Mouse (Mus musculus) stomach, embryonic 16.5 days (tissue): ENCODE results near the gene Nrl. TPM values are rescaled to one million over a fixed set of nuclear protein-coding genes. Genes with fewer than 3 reads are reported as not detected.
A peak's percentile ranks its signal among the peaks of the same experiment; 100 is the strongest.

Experiments
- ATAC-seq: fragments of 200-750 bp; cut with Nextera tagmentation; 2 replicates; pipeline ENCODE4 v1.8.0; 2017; ENCODE audit warnings: moderate number of reproducible peaks, moderate TSS enrichment; ENCODE audit not compliant: insufficient read depth, low FRiP score
- H3K27ac ChIP-seq: fragments of 300-500 bp; sonication (generic); 2 replicates; pipeline ENCODE4 v1.5.1; 2014; ENCODE audit warnings: low read length
- H3K27me3 ChIP-seq: fragments of 300-500 bp; sonication (generic); 2 replicates; pipeline ENCODE4 v1.6.1; 2014; ENCODE audit warnings: low read length, control low read depth, mixed read lengths; ENCODE audit not compliant: control insufficient read depth, insufficient read depth
- H3K36me3 ChIP-seq: fragments of 300-500 bp; sonication (generic); 2 replicates; pipeline ENCODE4 v1.6.1; 2014; ENCODE audit warnings: low read length; ENCODE audit not compliant: control insufficient read depth, insufficient read depth
- H3K4me1 ChIP-seq: fragments of 300-500 bp; sonication (generic); 2 replicates; pipeline ENCODE4 v1.6.1; 2014; ENCODE audit warnings: low read length, control low read depth, mixed read lengths; ENCODE audit not compliant: control insufficient read depth, insufficient read depth
- H3K4me2 ChIP-seq: fragments of 300-500 bp; sonication (generic); 2 replicates; pipeline ENCODE4 v1.6.1; 2014; ENCODE audit warnings: low read depth, low read length, mixed read lengths
- H3K4me3 ChIP-seq: fragments of 300-500 bp; sonication (generic); replicated peaks from 2 replicates; pipeline ENCODE4 v1.5.1; 2014; ENCODE audit warnings: mild to moderate bottlenecking, low read length
- H3K9ac ChIP-seq: fragments of 300-500 bp; sonication (generic); 2 replicates; pipeline ENCODE4 v1.6.1; 2014; ENCODE audit warnings: low read length
- H3K9me3 ChIP-seq: fragments of 300-500 bp; sonication (generic); replicated peaks from 2 replicates; pipeline ENCODE4 v1.6.1; 2016; ENCODE audit warnings: low read length, control low read depth; ENCODE audit not compliant: control insufficient read depth
- WGBS: fragments of 180-500 bp; shearing (Covaris S2); extraction: QIAGEN DNeasy Blood & Tissue Kit; methylation state at CpG from one replicate; pipeline ENCODE4 v1.1.7; 2014; 5-methylcytosine and 5-hydroxymethylcytosine counted together
- polyA plus RNA-seq: library from polyadenylated mRNA; unstranded; fragments of >200 nt; fragmentation: Nextera tagmentation; extraction: Ambion mirVana; gene quantifications from 2 replicates; pipeline ENCODE4 v1.2.1, GENCODE M21; 2015

Gene Nrl
- polyA plus RNA-seq, 1 experiment from 2014 or later: not detected

- no peaks in the 10 kb centered on the region for H3K36me3 ChIP-seq
- peaks cover 5% of the 10 kb centered on the region; the same call in 1 of the 2 replicates for H3K4me1 ChIP-seq
- no peak overlapping the region for H3K9ac ChIP-seq
- H3K9me3 ChIP-seq: no peaks in the 10 kb centered on the region
- no peak for ATAC-seq
- peak overlapping the region; percentile 72 for H3K4me2 ChIP-seq
- H3K4me3 ChIP-seq: no peak overlapping the region
- no peaks in the 10 kb centered on the region for H3K27me3 ChIP-seq
- 86% methylated on average over 10 of the region's 10 CpGs for WGBS
- no peak overlapping the region for H3K27ac ChIP-seq
Measured at GRCm38 (mm10) chr14:55479629-55480028, 45.2 kb downstream of the Nrl start.

DNA sequence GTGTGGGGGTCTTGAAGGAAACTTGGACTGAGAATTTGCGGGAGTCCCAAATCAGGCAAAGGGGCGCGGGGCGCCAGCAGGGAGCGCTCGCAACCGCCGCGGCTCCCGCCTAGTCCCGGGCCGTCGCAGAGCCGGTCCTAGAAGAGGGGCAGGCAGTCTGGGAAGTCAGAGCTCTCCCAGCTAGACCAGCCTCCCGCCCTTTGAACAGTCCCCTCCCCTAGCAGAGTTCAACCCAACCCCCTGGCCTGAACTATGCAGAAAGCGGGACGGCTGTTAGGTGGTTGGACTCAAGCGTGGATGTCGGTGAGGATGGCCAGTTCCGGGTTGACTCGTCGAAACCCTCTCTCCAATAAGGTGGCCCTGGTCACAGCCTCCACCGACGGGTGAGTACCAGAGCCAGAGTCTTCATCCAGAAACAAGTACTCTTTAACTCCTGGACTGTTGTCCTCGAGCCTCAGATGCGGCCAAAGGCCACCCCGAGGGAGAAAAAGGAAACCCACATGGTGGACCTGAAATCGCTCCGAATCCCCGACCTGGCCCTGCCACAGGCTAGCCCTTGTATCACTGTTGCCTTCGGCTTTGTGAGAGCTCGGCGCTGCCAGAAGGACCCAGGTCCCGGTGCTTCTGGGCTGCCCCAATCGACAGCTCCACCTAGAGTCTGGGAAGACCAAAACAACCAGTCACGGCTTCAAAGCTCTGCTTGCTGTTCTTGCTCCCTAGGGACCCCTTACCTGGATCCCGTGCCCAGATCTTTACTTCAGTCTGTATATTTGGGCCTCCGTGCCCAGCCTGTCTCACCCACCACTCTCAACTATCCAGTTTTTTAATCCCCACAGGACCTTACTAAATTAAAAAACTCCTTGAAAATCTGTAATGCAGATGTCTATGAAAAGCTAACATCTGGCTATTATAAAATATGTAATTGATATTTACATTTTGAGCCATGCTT is 45.9 kb downstream of the Nrl start, which contains the start of gene Dhrs4:
Dhrs4 (plus strand) TSS at position 108 of the 949 bp plus-strand sequence.
- 1% methylated on average over 38 of the region's 38 CpGs for WGBS
- ATAC-seq: peak; percentile 98

GRCm38 (mm10) chr14:55477829-55478228 is 47.0 kb downstream of the Nrl start:
- ATAC-seq: no peak
- 0 out of 2 replicates have a peak overlapping the region, but pooled peaks have one; percentile 80 for H3K4me3 ChIP-seq
- H3K27me3 ChIP-seq: no peaks in the 10 kb centered on the region
- H3K9ac ChIP-seq: no peak overlapping the region; the same call in 1 of the 2 replicates
- no peaks in the 10 kb centered on the region for H3K9me3 ChIP-seq
- no peaks in the 10 kb centered on the region for H3K36me3 ChIP-seq
- no peak overlapping the region for H3K27ac ChIP-seq
- H3K4me2 ChIP-seq: peak overlapping the region; percentile 72
- peaks cover 5% of the 10 kb centered on the region; the same call in 1 of the 2 replicates for H3K4me1 ChIP-seq
- 76% methylated on average over 5 of the region's 5 CpGs for WGBS

More for the DNA sequence above, 45.9 kb downstream of the Nrl start, which contains the start of gene Dhrs4:
- Histone ChIP-seq H3K4me3 (peak within 1 kb of the TSS; percentile 80), H3K36me3 (no peaks in the 10 kb centered on the region), H3K9me3 (no peaks in the 10 kb centered on the region), H3K4me2 (peak within 1 kb of the TSS; percentile 72), H3K27me3 (no peaks in the 10 kb centered on the region), H3K4me1 (peaks cover 5% of the 10 kb centered on the region; the same call in 1 of the 2 replicates), H3K27ac (peak within 1 kb of the TSS; percentile 94), H3K9ac (peak within 1 kb of the TSS; percentile 93)

- Histone ChIP-seq H3K27ac (no peak overlapping the region), H3K4me1 (peaks cover 5% of the 10 kb centered on the region; the same call in 1 of the 2 replicates), H3K36me3 (no peaks in the 10 kb centered on the region), H3K4me3 (no peak overlapping the region), H3K9ac (no peak overlapping the region), H3K9me3 (no peaks in the 10 kb centered on the region), H3K27me3 (no peaks in the 10 kb centered on the region), H3K4me2 (no peak overlapping the region)
- WGBS: 95% methylated on average over 1 of the region's 1 CpGs
- no peak for ATAC-seq
Measured at GRCm38 (mm10) chr14:55477421-55477820, 47.4 kb downstream of the Nrl start.

GRCm38 (mm10) chr14:55475654-55476053 is 49.1 kb downstream of the Nrl start:
- Histone ChIP-seq H3K9me3 (no peaks in the 10 kb centered on the region), H3K36me3 (no peaks in the 10 kb centered on the region), H3K4me1 (peaks cover 5% of the 10 kb centered on the region; the same call in 1 of the 2 replicates), H3K9ac (no peak overlapping the region), H3K4me3 (no peak overlapping the region), H3K27me3 (no peaks in the 10 kb centered on the region), H3K4me2 (no peak overlapping the region), H3K27ac (no peak overlapping the region)
- no peak for ATAC-seq
- WGBS: 48% methylated on average over 2 of the region's 2 CpGs

DNA sequence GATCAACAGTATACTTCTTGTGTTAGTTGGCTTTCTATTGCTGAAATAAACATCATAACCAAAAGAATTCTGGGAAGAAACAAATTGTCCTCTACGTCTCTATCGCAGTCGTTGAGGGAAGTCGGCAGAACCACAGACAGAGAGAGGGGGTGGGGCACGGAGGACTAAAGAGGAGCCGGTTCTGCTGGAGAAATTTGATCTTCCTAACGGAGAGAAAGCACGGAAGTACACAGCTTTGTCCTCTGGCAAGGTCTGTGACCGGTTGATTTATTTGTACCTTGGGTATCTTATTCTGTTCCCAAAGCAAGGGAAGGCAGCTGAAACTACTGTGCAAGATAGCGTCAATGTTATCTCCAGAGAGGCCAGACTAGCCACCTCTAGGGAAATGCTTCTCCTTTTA is 54.0 kb downstream of the Nrl start:
- Histone ChIP-seq H3K27me3 (no peaks in the 10 kb centered on the region), H3K4me1 (no peaks in the 10 kb centered on the region), H3K9me3 (no peaks in the 10 kb centered on the region), H3K9ac (no peak overlapping the region), H3K27ac (no peak overlapping the region), H3K36me3 (no peaks in the 10 kb centered on the region), H3K4me2 (peak overlapping the region; percentile 15), H3K4me3 (no peak overlapping the region)
- 4% methylated on average over 10 of the region's 10 CpGs for WGBS
- no peak for ATAC-seq

- Histone ChIP-seq H3K9ac (no peak overlapping the region), H3K9me3 (no peaks in the 10 kb centered on the region), H3K4me2 (no peak overlapping the region), H3K36me3 (no peaks in the 10 kb centered on the region), H3K27ac (no peak overlapping the region), H3K27me3 (no peaks in the 10 kb centered on the region), H3K4me3 (no peak overlapping the region), H3K4me1 (no peaks in the 10 kb centered on the region)
- 0 out of 2 replicates have a peak, but pooled peaks have one; percentile 21 for ATAC-seq
- WGBS: 57% methylated on average over 6 of the region's 6 CpGs
Measured at GRCm38 (mm10) chr14:55469821-55470220, 55.0 kb downstream of the Nrl start.

DNA sequence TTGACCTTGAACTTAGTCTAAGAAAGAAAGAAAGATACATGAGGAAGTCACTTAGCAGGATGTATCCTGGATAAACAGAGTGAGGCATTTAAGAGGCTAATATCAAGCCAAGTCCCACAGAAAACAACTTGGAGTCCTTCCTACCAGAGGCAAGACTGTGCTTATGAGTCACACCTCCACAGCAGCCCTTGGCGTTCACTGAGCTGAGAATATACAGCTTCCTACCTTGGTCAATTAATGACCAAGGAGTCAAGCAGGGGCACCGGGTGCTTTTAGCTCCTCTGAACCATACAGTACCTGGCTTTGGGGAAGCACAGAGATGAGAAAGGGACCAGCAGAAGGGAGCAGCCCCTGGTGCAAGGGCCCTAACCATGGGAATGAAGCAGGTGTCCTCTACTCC is 55.7 kb downstream of the Nrl start:
- Histone ChIP-seq H3K4me1 (no peaks in the 10 kb centered on the region), H3K27ac (no peak overlapping the region), H3K36me3 (no peaks in the 10 kb centered on the region), H3K27me3 (no peaks in the 10 kb centered on the region), H3K4me3 (no peak overlapping the region), H3K9me3 (no peaks in the 10 kb centered on the region), H3K9ac (no peak overlapping the region), H3K4me2 (no peak overlapping the region)
- ATAC-seq: 0 out of 2 replicates have a peak, but pooled peaks have one; percentile 56
- WGBS: 63% methylated on average over 2 of the region's 2 CpGs
